Mouse (Mus musculus): ENCODE data around the gene Prpf4.
A peak's percentile ranks its signal among the peaks of the same experiment; 100 is the strongest.

Gene Prpf4

GRCm38 (mm10) chr4:62408601-62409282, at the start of gene Prpf4, which contains the start of gene Cdc26:
TSS of gene Prpf4 (plus strand) at chr4:62408797.
TSS of gene Cdc26 (minus strand) at chr4:62408642.
- peak; percentile 99 for DNase-seq

GRCm38 (mm10) chr4:62359256-62359775, 49.3 kb upstream of the Prpf4 start:
- DNase-seq: no peak

DNA sequence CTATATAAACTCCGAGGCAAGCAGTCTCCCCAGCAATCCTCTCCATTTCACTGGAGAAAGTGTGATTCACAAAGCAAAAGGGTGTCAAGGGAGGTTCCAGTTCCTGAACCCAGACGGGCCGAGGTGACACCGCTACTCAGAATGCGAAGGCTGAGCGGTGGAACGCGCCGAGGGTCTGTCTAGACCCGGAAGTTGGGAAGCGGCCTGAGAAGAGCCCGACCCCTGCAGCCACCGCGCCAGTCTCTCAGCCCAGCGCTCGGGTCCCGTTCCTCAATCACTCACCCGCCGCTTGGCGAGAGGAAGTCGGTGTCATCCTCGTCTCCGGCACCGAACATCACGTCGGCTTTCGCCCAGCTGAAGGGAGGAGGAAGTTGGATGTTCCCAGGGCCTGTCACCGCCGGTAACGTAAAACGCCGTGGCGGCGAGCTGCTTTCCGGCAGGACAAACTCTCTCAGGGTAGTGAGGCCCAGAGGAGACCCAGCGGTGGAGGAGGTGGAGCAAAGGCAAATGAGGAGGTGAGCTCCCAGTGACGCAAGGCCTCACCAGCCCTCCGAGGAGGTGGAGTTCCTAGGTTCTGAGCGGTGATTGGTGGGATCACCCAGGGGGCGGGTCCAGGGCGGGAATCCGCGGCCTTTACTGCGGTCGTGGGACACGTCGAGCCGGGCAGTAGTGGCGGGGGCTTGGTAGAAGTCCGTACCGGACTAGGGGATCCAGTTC, 48.4 kb upstream of the Prpf4 start, which contains the start of the genes Fkbp15 and Slc31a1:
Fkbp15 (minus strand) TSS at position 461 of the 717 bp plus-strand sequence.
Slc31a1 (plus strand) TSS at position 640 of the 717 bp plus-strand sequence.
- DNase-seq: peak; percentile 97

DNA sequence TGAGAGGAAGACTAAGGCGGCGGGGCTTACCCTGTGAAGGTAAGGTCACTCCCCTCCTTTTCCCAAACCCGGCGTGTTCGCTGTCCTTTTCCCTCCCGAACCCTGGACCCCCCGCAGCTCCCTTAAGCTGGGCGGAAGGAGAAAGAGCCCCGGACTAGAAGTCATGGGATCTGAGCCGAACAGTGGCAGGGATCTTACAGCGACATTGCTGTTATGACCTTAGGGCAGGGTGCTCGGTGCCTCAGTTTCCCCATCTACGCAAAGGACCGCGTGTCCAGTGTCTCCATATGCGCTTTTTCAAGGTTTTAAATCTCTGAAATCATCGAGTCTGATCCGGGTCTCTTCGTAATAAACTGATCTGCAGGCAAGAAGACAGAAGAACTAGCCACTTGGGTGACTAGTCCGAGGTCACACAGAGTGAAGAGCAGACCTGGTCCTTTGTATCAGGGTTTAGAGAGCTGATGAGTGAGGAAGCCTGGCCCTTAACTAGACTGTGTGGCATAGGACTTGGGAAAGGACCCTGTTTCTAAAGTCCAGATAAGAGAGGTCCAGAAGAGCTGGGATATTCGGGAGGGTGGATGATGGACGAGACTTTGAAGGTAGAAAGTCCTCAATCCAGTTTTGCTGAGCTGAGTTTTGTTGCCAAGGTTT, 47.7 kb upstream of the Prpf4 start:
- no peak for DNase-seq

- DNase-seq: no peak
Observed at GRCm38 (mm10) chr4:62361571-62361970, 47.0 kb upstream of the Prpf4 start.

- DNase-seq: no peak
Observed at GRCm38 (mm10) chr4:62361997-62362396, 46.6 kb upstream of the Prpf4 start.

DNA sequence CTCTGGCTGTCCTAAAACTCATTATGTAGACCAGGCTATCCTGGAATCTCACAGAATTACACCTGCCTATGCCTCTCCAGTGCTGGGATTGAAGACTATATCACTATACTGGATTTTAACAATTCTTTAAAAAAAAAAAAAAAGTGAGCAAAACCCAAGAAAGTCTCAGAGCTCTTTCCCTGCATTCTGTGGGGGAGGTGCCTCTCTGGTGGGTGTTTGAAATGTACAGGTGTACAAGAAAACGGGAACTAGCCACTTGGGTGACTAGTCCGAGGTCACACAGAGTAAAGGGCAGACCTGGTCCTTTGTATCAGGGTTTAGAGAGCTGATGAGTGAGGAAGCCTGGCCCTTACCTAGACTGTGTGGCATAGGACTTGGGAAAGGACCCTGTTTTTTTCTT, 46.2 kb upstream of the Prpf4 start:
- no peak for DNase-seq

DNA sequence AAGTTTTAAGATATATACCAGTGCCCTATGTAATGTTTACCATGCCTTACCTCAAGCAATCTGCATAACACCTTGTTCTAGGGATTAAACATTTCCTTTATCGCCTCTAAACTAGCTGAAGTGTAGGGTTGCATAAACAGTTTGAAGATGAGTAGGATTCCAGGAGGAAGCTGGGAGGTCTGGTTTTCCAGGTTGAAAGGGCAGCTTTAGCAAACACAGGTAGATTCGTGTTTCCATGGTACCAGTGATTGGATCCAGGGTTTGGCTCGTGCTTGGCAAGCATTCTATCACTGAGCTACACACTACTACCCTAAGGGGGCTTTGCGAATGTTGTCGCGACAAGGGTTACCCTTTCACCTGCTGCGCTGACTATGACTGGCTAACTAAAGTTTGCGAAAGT, 44.3 kb upstream of the Prpf4 start:
- no peak for DNase-seq

DNA sequence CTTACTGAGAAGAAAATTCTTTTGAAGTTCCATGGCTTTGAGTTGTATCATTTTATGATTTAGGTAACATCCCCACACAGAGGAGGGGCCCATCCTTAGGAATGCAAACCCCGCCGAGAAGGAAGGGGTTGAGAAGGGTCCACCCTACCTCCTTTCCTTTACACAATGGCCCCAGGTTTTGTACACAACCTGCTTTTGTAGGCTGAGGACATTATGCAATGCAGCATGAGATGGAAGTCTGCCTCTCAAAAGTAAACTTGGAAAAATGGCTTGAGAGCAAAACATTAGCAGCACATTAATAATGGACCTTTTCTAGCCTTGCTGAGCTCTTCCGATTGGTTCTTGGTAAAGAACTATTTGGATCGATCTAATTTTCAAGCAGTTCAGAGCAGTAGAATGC, 42.3 kb upstream of the Prpf4 start:
- no peak for DNase-seq

- DNase-seq: no peak
Observed at GRCm38 (mm10) chr4:62367586-62367985, 41.0 kb upstream of the Prpf4 start.

DNA sequence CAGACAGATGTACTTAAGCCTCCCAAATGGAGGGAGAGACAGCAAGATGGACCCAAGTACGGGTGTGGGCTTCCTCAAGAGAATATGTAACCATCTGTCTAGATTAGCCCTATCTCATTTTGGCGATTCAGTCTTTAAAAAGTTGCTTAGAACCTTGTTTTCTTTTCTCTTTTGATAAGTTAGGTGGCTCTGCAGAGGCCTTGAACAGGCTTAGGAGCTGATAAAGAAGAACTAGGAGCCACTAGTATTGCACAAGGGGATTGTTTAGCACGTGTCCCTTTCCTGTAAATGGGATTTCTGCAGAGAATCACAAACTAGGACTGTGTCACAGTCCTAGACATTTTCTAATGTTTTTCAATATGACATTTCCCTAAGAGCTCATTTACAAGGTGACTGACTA, 39.5 kb upstream of the Prpf4 start:
- DNase-seq: no peak

DNA sequence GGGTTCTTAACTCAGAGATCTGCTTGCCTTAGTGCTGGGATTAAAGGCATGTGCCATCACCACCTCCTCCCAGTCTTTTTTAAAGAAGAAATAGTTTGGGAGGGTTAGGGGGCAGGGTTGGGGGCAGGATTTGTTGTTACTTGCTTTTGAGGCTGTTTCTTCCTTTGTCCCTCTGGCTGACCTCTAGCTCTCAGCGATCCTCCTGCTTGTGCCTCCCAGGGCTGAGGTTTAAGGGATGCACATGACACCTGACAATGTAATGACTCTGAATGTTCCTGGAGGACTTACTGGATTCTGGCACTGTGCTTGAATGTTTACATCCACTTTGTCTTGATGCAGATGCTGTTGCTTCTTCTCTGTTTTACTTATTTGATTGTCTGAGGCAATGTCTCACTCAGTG, 36.2 kb upstream of the Prpf4 start:
- no peak for DNase-seq

DNA sequence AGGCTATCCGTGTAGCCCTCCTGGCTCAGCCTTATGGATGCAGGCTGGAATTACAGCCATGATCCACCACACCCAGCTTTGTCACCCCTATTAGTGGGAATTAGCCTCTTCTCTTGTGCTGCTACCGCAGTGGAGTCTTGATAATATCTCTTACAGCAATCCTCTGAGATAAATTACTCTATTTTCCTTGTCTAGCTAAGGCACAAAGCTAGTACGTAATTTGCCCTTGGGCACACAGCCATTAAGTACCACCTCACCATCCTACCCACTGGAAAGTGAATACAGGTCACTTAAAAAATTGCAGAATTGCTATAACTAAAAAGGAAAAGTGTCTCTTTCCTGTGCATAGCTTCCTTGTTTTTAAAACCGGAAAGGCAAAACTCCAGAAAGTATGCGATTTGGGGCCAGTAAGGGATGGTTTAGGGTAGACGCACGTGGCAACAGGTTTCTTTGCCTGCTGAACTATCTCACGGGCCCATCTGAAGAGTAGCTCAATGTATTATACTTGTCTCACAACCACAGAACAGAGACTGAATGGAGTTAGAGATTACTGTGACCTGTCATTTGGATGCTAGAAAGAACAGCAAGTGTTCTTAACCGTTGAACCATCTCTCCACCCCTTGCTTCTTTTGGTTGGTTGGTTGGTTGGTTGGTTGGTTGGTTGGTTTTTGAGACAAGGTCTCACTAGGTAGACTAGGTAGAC, 35.6 kb upstream of the Prpf4 start:
- no peak for DNase-seq

DNA sequence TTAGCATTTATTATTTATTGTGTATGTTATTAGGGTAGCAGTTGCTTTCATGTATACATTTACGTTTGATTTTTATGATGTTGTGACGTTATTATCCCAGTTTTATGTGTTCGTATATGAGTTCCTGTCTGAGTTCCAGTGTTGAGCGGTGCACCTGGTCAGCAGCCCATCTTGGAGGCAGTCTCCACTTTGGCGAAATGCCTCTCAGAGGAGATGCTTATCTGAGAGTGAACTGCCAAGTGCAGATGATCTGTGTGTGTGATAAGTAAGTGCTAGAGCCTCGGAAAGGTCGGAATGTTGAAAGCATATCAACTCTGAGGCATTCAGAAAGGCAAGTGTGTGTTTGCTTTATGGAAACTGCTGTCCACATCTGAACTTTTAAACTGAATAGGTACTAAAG, 34.9 kb upstream of the Prpf4 start:
- DNase-seq: no peak

DNA sequence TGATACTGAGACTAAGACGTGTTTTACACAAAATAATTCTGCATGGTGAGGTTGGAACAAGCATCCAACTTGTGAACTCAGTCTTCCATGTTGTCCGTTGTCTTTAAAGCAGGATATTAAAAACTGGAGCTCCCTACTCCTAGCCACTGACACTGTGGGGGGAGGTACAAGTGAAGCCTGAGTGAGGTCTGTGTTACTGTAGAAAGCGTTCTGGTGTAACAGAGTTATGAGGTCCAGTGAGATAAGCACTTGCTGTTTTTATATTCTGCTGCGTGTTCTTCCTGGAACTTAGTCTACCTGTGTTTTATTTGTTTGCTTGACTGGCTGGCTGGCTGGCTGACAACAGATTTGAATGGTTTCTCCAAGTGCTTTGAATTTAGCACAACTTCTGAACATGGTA, 34.3 kb upstream of the Prpf4 start:
- DNase-seq: no peak

GRCm38 (mm10) chr4:62376123-62376522, 32.5 kb upstream of the Prpf4 start:
- no peak for DNase-seq

DNA sequence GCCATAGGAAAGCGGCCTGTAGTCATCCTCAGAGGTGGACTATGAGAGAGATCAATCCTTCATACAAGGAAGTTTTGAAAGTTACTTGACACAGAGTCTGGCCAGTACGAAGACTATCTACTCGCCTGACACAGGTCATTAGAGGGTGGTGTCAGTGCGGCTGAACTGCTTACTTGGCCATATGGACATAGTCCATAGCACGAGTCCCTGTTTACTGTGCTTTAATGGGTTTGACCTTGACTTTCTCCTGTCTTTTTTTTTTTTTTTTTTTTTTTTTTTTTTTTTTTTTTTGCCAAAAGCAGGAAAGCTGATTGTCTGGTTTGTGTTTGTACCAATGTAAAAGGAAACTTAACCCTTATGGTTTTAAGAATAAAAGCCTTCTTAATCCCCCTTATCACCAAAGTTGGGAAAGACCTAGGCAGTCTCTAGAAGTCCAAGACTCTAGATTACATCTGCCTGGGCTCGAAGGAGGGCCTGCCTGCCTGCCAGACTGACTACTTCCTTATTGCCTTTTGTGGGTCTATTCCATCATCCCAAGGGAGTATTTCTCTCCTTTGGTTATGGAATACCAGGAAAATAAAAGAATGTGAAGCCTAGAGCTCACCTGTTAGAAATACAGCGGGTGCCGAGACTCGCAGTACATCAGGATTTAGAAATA, 28.7 kb upstream of the Prpf4 start:
- DNase-seq: no peak

GRCm38 (mm10) chr4:62383207-62383606, 25.4 kb upstream of the Prpf4 start:
- no peak for DNase-seq

- DNase-seq: no peak
Observed at GRCm38 (mm10) chr4:62383752-62384151, 24.8 kb upstream of the Prpf4 start.

DNA sequence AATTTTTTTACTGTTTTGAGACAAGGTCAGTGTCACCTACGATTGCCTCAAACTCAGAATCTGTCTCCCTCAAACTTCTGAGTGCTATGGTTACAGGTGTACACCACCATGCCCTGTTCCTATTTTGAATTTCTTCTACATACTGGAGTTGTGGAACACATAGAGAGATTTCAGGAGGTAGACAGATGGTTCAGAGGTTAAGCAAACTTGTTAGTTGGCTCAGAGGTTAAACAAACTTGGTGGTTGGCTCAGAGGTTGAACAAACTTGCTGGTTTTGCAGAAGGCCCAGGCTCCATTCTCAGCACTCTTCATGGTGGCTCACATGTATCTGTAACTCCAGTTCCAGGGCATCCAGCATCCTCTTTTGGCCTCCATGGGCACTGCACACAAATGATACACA, 24.4 kb upstream of the Prpf4 start:
- DNase-seq: no peak

- no peak for DNase-seq
Observed at GRCm38 (mm10) chr4:62385439-62385838, 23.2 kb upstream of the Prpf4 start.

All from kidney, postnatal 10 days (tissue).